Mouse (Mus musculus) limb, embryonic 12.5 days (tissue): Measurements from ENCODE around the gene Gng11. TPM values are rescaled to one million over a fixed set of nuclear protein-coding genes. Genes with fewer than 3 reads are reported as not detected.

Source experiments
- polyA plus RNA-seq: library from polyadenylated mRNA; unstranded; fragments of >200 nt; fragmentation: Nextera tagmentation; extraction: Ambion mirVana; gene quantifications from 2 replicates; pipeline ENCODE4 v1.2.1, GENCODE M21; 2016

The Gng11 gene
- polyA plus RNA-seq, 1 experiment from 2014 or later, result 61.9 TPM

Other genes starting within 250 kb of the Gng11 start
- gene Calcr, start 239.2 kb upstream of the Gng11 start, polyA plus RNA-seq, result 0.08 and 0.19 TPM in 2 replicates
- 0.86 and 0.97 TPM in 2 replicates for gene Tfpi2, start 15.0 kb upstream of the Gng11 start, polyA plus RNA-seq
- not detected in 2 replicates for gene Gngt1, start 10.1 kb upstream of the Gng11 start, polyA plus RNA-seq
- gene Bet1, start 83.1 kb downstream of the Gng11 start, polyA plus RNA-seq, result 72.0 and 76.9 TPM in 2 replicates